Mouse (Mus musculus): ENCODE measurements at regions not wholly inside any gene's neighbourhood (a gene's known extent, or its start where the extent isn't known, plus 50 kb on each side); places are given as distances from the start of the nearest gene placed in this dataset.

- TF ChIP-seq CTCF (IDR thresholded peaks at IDR 0.05; ENCODE audit: low read depth) (no peak), EP300 (optimal IDR thresholded peaks at IDR 0.05) (no peak)
Measured at GRCm38 (mm10) chr3:39320851-39321250, 434.1 kb downstream of the Fat4 start.

All from stomach, postnatal 0 days (tissue).